Mouse (Mus musculus): ENCODE measurements at regions not wholly inside any gene's neighbourhood (a gene's known extent, or its start where the extent isn't known, plus 50 kb on each side); places are given as distances from the start of the nearest gene placed in this dataset.

DNA sequence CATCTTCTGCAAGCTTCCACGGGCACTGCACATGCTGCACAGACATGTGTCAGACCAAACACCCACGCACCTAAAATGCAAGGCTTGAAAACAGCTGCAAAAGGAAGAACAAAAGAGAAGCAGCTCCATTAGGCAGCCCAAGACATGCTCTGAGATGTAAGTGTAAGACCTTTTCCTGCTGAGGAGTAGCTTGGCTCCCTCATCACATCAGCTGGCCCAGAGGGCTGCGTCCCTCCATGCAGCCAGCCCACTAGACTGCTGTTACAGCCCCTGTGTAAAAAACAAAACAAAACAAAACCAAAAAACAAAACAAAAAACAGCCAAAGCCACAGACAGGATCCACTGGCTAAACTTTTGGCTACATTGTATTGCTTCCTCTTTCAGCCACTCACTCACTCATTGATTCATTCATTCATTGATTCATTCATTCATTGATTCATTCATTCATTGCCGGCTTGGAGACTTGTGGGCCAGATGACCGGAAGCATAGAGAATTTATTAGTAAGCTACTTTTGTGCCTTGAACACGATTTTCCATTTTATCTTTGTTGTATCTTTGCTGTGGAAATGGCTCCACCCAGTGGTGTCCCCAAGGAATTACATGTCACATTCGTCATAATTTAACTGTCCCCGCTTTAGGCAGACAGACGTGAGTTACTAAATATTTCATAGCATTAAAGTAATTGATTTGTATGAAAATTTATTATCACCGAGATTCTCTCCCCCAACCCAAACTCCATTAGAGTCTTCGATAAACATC, 133.7 kb upstream of the Dapk1 start:
- Histone ChIP-seq H3K4me3 (ENCODE audit: insufficient read depth, low read depth, low read length) (no peak overlapping the region), H3K27ac (replicated peaks; ENCODE audit: insufficient read depth, low read depth, low read length) (no peak overlapping the region), H3K36me3 (ENCODE audit: control insufficient read depth, insufficient read depth, low read length) (no peaks in the 10 kb centered on the region), H3K4me1 (ENCODE audit: control insufficient read depth, insufficient read depth, low read length) (no peaks in the 10 kb centered on the region), H3K9ac (ENCODE audit: low read depth, low read length) (no peak overlapping the region), H3K79me2 (ENCODE audit: control insufficient read depth, insufficient read depth, low read length) (no peaks in the 10 kb centered on the region), H3K27me3 (ENCODE audit: control insufficient read depth, insufficient read depth, low read length) (no peaks in the 10 kb centered on the region)
- TF ChIP-seq CTCF (IDR thresholded peaks at IDR 0.05; ENCODE audit: low read depth, low read length) (peak; percentile 34; the same call in 1 of the 2 replicates), POLR2A (IDR thresholded peaks at IDR 0.05; ENCODE audit: extremely low read depth, insufficient read depth, low read length) (no peak)
- 24% methylated on average over 11 of the region's 11 CpGs for WGBS
- peak; percentile 36 for DNase-seq (ENCODE audit: extremely low read depth, low read depth, low spot score)

- Histone ChIP-seq H3K36me3 (ENCODE audit: control insufficient read depth, insufficient read depth, low read length) (no peaks in the 10 kb centered on the region), H3K4me1 (ENCODE audit: control insufficient read depth, insufficient read depth, low read length) (no peaks in the 10 kb centered on the region), H3K9ac (ENCODE audit: low read depth, low read length) (no peak overlapping the region), H3K27me3 (ENCODE audit: control insufficient read depth, insufficient read depth, low read length) (no peaks in the 10 kb centered on the region), H3K27ac (replicated peaks; ENCODE audit: insufficient read depth, low read depth, low read length) (no peak overlapping the region), H3K79me2 (ENCODE audit: control insufficient read depth, insufficient read depth, low read length) (no peaks in the 10 kb centered on the region), H3K4me3 (ENCODE audit: insufficient read depth, low read depth, low read length) (no peak overlapping the region)
- DNase-seq (ENCODE audit: extremely low read depth, low read depth, low spot score): no peak
- TF ChIP-seq POLR2A (IDR thresholded peaks at IDR 0.05; ENCODE audit: extremely low read depth, insufficient read depth, low read length) (no peak), CTCF (IDR thresholded peaks at IDR 0.05; ENCODE audit: low read depth, low read length) (no peak)
- 73% methylated on average over 17 of the region's 17 CpGs for WGBS
These were observed 131.0 kb upstream of the Dapk1 start for GRCm38 (mm10) chr13:60470426-60471398.

DNA sequence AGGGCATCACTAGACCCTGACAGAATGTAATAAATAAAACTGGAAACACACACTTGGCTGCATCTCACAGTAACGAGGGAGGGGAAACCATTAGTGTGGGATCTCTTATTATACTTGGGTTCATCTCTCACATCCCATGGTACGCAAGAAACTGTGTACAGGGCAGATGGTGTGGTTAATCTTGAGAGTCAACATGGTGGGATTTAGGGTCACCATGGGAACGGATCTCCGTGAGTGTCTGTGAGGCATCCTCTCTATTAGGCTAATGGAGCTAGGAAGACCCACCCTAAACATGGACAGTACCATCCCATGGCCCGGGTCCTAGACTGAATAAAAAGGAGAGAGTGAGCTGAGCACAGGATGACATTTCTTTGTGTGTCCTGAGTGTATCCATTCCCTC, 130.1 kb upstream of the Dapk1 start:
- H3K4me1 ChIP-seq (ENCODE audit: control insufficient read depth, insufficient read depth, low read length): no peaks in the 10 kb centered on the region
- TF ChIP-seq CTCF (IDR thresholded peaks at IDR 0.05; ENCODE audit: low read depth, low read length) (no peak), POLR2A (IDR thresholded peaks at IDR 0.05; ENCODE audit: extremely low read depth, insufficient read depth, low read length) (no peak)
- no peak overlapping the region for H3K4me3 ChIP-seq (ENCODE audit: insufficient read depth, low read depth, low read length)
- no peaks in the 10 kb centered on the region for H3K36me3 ChIP-seq (ENCODE audit: control insufficient read depth, insufficient read depth, low read length)
- no peaks in the 10 kb centered on the region for H3K27me3 ChIP-seq (ENCODE audit: control insufficient read depth, insufficient read depth, low read length)
- no peaks in the 10 kb centered on the region for H3K79me2 ChIP-seq (ENCODE audit: control insufficient read depth, insufficient read depth, low read length)
- H3K9ac ChIP-seq (ENCODE audit: low read depth, low read length): no peak overlapping the region
- DNase-seq (ENCODE audit: extremely low read depth, low read depth, low spot score): no peak
- 77% methylated on average over 5 of the region's 5 CpGs for WGBS
- H3K27ac ChIP-seq (replicated peaks; ENCODE audit: insufficient read depth, low read depth, low read length): no peak overlapping the region

DNA sequence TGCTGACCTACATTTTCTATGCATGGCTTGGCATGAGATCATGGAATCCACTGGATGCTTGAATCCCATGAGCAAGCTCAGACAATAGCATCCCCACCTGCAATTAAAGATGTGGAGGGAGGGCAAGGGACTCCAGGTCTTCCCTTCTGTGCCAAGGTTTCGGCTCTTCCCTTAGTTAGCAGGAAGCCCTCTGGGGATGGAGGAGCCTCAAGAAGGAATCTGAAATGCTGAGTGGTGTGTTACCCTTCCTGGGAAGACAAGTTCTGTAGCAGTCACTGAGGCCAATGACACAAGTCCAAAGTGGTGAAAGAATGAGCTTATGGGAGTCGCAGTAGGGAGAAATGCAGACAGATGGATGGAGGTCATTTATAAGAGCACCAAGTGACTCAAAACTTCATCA, 125.4 kb upstream of the Dapk1 start:
- Histone ChIP-seq H3K4me3 (ENCODE audit: insufficient read depth, low read depth, low read length) (no peak overlapping the region), H3K27ac (replicated peaks; ENCODE audit: insufficient read depth, low read depth, low read length) (no peak overlapping the region), H3K9ac (ENCODE audit: low read depth, low read length) (no peak overlapping the region), H3K79me2 (ENCODE audit: control insufficient read depth, insufficient read depth, low read length) (no peaks in the 10 kb centered on the region), H3K36me3 (ENCODE audit: control insufficient read depth, insufficient read depth, low read length) (no peaks in the 10 kb centered on the region), H3K27me3 (ENCODE audit: control insufficient read depth, insufficient read depth, low read length) (no peaks in the 10 kb centered on the region), H3K4me1 (ENCODE audit: control insufficient read depth, insufficient read depth, low read length) (peaks cover 10% of the 10 kb centered on the region)
- 83% methylated on average over 2 of the region's 2 CpGs for WGBS
- no peak for DNase-seq (ENCODE audit: extremely low read depth, low read depth, low spot score)
- TF ChIP-seq CTCF (IDR thresholded peaks at IDR 0.05; ENCODE audit: low read depth, low read length) (no peak), POLR2A (IDR thresholded peaks at IDR 0.05; ENCODE audit: extremely low read depth, insufficient read depth, low read length) (no peak)

GRCm38 (mm10) chr13:60478301-60478700, 123.4 kb upstream of the Dapk1 start:
- 73% methylated on average over 6 of the region's 6 CpGs for WGBS
- Histone ChIP-seq H3K4me1 (ENCODE audit: control insufficient read depth, insufficient read depth, low read length) (peaks cover 10% of the 10 kb centered on the region), H3K36me3 (ENCODE audit: control insufficient read depth, insufficient read depth, low read length) (no peaks in the 10 kb centered on the region), H3K9ac (ENCODE audit: low read depth, low read length) (no peak overlapping the region), H3K27ac (replicated peaks; ENCODE audit: insufficient read depth, low read depth, low read length) (no peak overlapping the region), H3K79me2 (ENCODE audit: control insufficient read depth, insufficient read depth, low read length) (no peaks in the 10 kb centered on the region), H3K4me3 (ENCODE audit: insufficient read depth, low read depth, low read length) (no peak overlapping the region), H3K27me3 (ENCODE audit: control insufficient read depth, insufficient read depth, low read length) (no peaks in the 10 kb centered on the region)
- DNase-seq (ENCODE audit: extremely low read depth, low read depth, low spot score): no peak
- TF ChIP-seq POLR2A (IDR thresholded peaks at IDR 0.05; ENCODE audit: extremely low read depth, insufficient read depth, low read length): no peak
- no peak for TF ChIP-seq CTCF (IDR thresholded peaks at IDR 0.05; ENCODE audit: low read depth, low read length)

Measured in liver, adult 2 months (tissue).